Mouse (Mus musculus) heart, postnatal 0 days (tissue): Measurements from ENCODE around the gene Mapkapk2. TPM values are rescaled to one million over a fixed set of nuclear protein-coding genes. Genes with fewer than 3 reads are reported as not detected.

Source experiments
- ATAC-seq: fragments of 200-750 bp; cut with Nextera tagmentation; 2 replicates; pipeline ENCODE4 v1.8.0; 2017; ENCODE audit warnings: low read depth, moderate number of reproducible peaks, moderate library complexity; ENCODE audit not compliant: insufficient read depth
- DNase-seq: peaks from one replicate; pipeline ENCODE4 v3.0.0-alpha.2; 2016; ENCODE audit warnings: low spot score
- H3K27ac ChIP-seq: fragments of 300-500 bp; sonication (generic); 2 replicates; pipeline ENCODE4 v1.5.1; 2014; ENCODE audit warnings: low read depth, mild to moderate bottlenecking
- H3K27me3 ChIP-seq: fragments of 300-500 bp; sonication (generic); 2 replicates; pipeline ENCODE4 v1.6.1; 2014; ENCODE audit warnings: low read length, mixed read lengths; ENCODE audit not compliant: control insufficient read depth, insufficient read depth
- H3K36me3 ChIP-seq: fragments of 300-500 bp; sonication (generic); replicated peaks from 2 replicates; pipeline ENCODE4 v1.6.1; 2014; ENCODE audit warnings: low read length, mixed read lengths; ENCODE audit not compliant: control insufficient read depth, insufficient read depth
- H3K4me1 ChIP-seq: fragments of 300-500 bp; sonication (generic); 2 replicates; pipeline ENCODE4 v1.6.1; 2014; ENCODE audit warnings: antibody characterized with exemption; ENCODE audit not compliant: control insufficient read depth, insufficient read depth
- H3K4me2 ChIP-seq: fragments of 300-500 bp; sonication (generic); 2 replicates; pipeline ENCODE4 v1.6.1; 2014; ENCODE audit warnings: low read depth, mild to moderate bottlenecking, low read length, moderate library complexity
- H3K4me3 ChIP-seq: fragments of 300-500 bp; sonication (generic); 2 replicates; pipeline ENCODE4 v1.5.1; 2014; ENCODE audit warnings: low read depth, low read length
- H3K9ac ChIP-seq: fragments of 300-500 bp; sonication (generic); replicated peaks from 2 replicates; pipeline ENCODE4 v1.6.1; 2014; ENCODE audit warnings: low read depth, low read length, mixed read lengths
- H3K9me3 ChIP-seq: fragments of 300-500 bp; sonication (generic); replicated peaks from 2 replicates; pipeline ENCODE4 v1.6.1; 2016; ENCODE audit warnings: low read length; ENCODE audit not compliant: control insufficient read depth
- CTCF ChIP-seq: IDR thresholded peaks from 2 replicates; pipeline ENCODE4 v1.5.1; 2016; ENCODE audit warnings: antibody characterized with exemption, control low read depth, low read depth
- EP300 ChIP-seq: IDR thresholded peaks from 2 replicates; pipeline ENCODE4 v1.6.1; 2016; ENCODE audit warnings: antibody characterized with exemption, low read depth
- WGBS: fragments of 180-500 bp; shearing (Covaris S2); extraction: QIAGEN DNeasy Blood & Tissue Kit; methylation state at CpG from one replicate; pipeline ENCODE4 v1.1.7; 2014; 5-methylcytosine and 5-hydroxymethylcytosine counted together
- polyA plus RNA-seq: library from polyadenylated mRNA; unstranded; fragments of >200 nt; fragmentation: Nextera tagmentation; extraction: Ambion mirVana; gene quantifications from 2 replicates; pipeline ENCODE4 v1.2.1, GENCODE M21; 2015
- total RNA-seq: library from RNA; depleted of rRNA; stranded (reverse); fragments of >200 nt; gene quantifications from 2 replicates; pipeline ENCODE4 v1.2.3, GENCODE M21; 2014; ENCODE audit warnings: low replicate concordance

The Mapkapk2 gene
- total and polyA plus RNA-seq, 2 experiments from 2014 or later: 69.9 to 302 TPM

DNA sequence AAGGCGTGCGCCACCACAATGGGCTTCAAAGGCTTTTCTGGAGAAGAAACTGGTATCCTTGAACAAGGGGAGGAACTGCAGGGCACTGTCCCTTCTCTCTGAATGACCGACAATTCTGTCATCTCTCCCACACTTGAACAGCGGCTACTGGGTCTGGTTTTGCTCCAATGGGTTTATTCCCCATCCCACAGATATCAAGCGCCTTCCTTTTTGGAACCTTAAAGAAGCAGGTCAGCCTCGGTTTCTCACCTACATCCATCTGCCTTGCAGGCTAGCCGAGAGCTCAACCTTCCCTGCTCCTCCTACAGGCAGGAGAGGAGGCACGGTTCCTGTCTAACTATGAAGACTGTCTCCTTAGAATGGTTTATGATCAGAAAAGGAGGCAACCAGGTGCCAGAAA, 48.7 kb downstream of the Mapkapk2 start:
- 85% methylated on average over 8 of the region's 8 CpGs for WGBS
- no peak for ATAC-seq
- H3K9ac ChIP-seq: no peak overlapping the region

DNA sequence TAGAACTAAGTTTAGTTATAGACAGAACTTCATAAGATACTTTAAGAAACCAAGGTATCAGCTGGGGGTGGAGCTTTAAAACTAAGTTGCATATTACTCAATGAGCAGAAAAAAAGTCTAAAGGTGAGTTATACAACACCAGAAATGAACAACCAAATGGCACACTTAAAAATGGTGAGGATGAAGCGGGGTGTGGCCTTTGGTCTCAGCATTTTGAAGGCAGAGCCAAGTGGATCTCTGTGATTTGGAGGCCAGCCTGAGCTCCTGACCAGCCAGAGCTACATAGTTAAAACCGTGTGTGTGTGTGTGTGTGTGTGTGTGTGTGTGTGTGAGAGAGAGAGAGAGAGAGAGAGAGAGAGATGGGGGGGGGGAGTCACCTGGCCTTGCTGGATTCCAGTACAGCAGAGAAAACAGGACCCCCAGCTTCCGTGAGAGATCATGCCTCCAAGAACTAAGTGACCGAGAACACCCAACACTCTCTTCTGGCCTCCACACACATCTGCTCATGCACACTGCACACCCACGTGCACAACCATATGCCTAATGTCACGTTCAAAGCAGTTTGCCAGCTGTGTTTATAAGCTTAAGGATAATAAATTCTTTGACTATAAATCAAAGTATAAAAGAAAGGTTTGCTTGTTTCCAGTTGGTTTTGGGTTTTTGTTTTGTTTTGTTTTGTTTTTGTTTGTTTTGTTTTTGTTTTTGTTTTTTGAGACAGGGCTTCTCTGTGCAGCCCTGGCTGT, 49.3 kb downstream of the Mapkapk2 start:
- Histone ChIP-seq H3K4me1 (peaks cover 7% of the 10 kb centered on the region; the same call in 1 of the 2 replicates), H3K9me3 (no peaks in the 10 kb centered on the region), H3K4me2 (no peak overlapping the region), H3K27ac (no peak overlapping the region), H3K36me3 (peaks cover 11% of the 10 kb centered on the region; the same call in 1 of the 2 replicates), H3K9ac (no peak overlapping the region), H3K27me3 (no peaks in the 10 kb centered on the region), H3K4me3 (no peak overlapping the region)
- no peak for DNase-seq
- 82% methylated on average over 6 of the region's 6 CpGs for WGBS
- ATAC-seq: no peak
- no peak for TF ChIP-seq EP300
- no peak for TF ChIP-seq CTCF

More for the DNA sequence above, 48.7 kb downstream of the Mapkapk2 start:
- Histone ChIP-seq H3K27ac (no peak overlapping the region), H3K27me3 (no peaks in the 10 kb centered on the region), H3K9me3 (no peaks in the 10 kb centered on the region), H3K4me1 (peaks cover 7% of the 10 kb centered on the region; the same call in 1 of the 2 replicates), H3K36me3 (peaks cover 15% of the 10 kb centered on the region), H3K4me2 (no peak overlapping the region), H3K4me3 (no peak overlapping the region)
- TF ChIP-seq CTCF (no peak), EP300 (no peak)
- no peak for DNase-seq

DNA sequence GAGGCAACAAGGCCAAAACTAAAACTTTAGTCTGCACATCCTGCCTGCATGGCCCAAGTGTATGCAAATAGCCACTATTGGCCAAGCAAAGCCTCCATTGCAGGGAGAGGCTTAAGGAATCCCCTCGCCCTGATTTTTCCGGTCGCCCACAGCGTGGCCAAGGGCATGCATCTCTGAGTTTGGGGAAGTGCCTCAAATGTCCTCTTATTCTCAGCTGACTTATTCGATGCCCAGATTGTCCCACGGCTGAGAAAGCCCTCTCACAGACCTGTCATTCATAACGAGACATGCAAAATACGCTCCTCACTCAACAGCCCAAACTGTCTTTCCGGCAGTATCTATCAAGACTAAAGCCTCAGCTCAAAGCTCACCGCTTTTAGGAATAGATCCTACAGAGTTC, 51.0 kb downstream of the Mapkapk2 start:
- H3K4me1 ChIP-seq: peaks cover 7% of the 10 kb centered on the region; the same call in 1 of the 2 replicates
- DNase-seq (no peak), ATAC-seq (no peak)
- H3K27ac ChIP-seq: no peak overlapping the region
- H3K27me3 ChIP-seq: no peaks in the 10 kb centered on the region
- no peak overlapping the region for H3K4me3 ChIP-seq
- H3K9ac ChIP-seq: no peak overlapping the region
- H3K9me3 ChIP-seq: no peaks in the 10 kb centered on the region
- no peak overlapping the region for H3K4me2 ChIP-seq
- H3K36me3 ChIP-seq: no peaks in the 10 kb centered on the region
- 77% methylated on average over 10 of the region's 10 CpGs for WGBS
- TF ChIP-seq EP300 (no peak), CTCF (no peak)

- TF ChIP-seq EP300: no peak
- no peak for TF ChIP-seq CTCF
- 60% methylated on average over 2 of the region's 2 CpGs for WGBS
- no peak overlapping the region for H3K27ac ChIP-seq
These were observed 51.8 kb downstream of the Mapkapk2 start for GRCm38 (mm10) chr1:131045723-131046355.

GRCm38 (mm10) chr1:131043636-131044035, 54.0 kb downstream of the Mapkapk2 start:
- TF ChIP-seq CTCF (no peak), EP300 (no peak)
- no peaks in the 10 kb centered on the region for H3K36me3 ChIP-seq
- H3K9me3 ChIP-seq: no peaks in the 10 kb centered on the region
- ATAC-seq (no peak), DNase-seq (no peak)
- no peak overlapping the region for H3K4me2 ChIP-seq
- no peak overlapping the region for H3K9ac ChIP-seq
- 98% methylated on average over 4 of the region's 4 CpGs for WGBS
- peaks cover 7% of the 10 kb centered on the region; the same call in 1 of the 2 replicates for H3K4me1 ChIP-seq
- H3K4me3 ChIP-seq: no peak overlapping the region
- no peak overlapping the region for H3K27ac ChIP-seq
- no peaks in the 10 kb centered on the region for H3K27me3 ChIP-seq

More at GRCm38 (mm10) chr1:131045723-131046355, 51.8 kb downstream of the Mapkapk2 start:
- no peaks in the 10 kb centered on the region for H3K9me3 ChIP-seq
- DNase-seq (no peak), ATAC-seq (no peak)
- H3K9ac ChIP-seq: peak overlapping the region; percentile 10; the same call in 1 of the 2 replicates
- no peaks in the 10 kb centered on the region for H3K36me3 ChIP-seq
- H3K27me3 ChIP-seq: no peaks in the 10 kb centered on the region
- no peak overlapping the region for H3K4me2 ChIP-seq
- H3K4me3 ChIP-seq: no peak overlapping the region
- H3K4me1 ChIP-seq: peaks cover 7% of the 10 kb centered on the region; the same call in 1 of the 2 replicates
